Mouse (Mus musculus) heart, postnatal 0 days (tissue): ENCODE data around the gene S100a6.

Experiments
- CTCF ChIP-seq: IDR thresholded peaks from 2 replicates; pipeline ENCODE4 v1.5.1; 2016; ENCODE audit warnings: antibody characterized with exemption, control low read depth, low read depth
- EP300 ChIP-seq: IDR thresholded peaks from 2 replicates; pipeline ENCODE4 v1.6.1; 2016; ENCODE audit warnings: antibody characterized with exemption, low read depth

DNA sequence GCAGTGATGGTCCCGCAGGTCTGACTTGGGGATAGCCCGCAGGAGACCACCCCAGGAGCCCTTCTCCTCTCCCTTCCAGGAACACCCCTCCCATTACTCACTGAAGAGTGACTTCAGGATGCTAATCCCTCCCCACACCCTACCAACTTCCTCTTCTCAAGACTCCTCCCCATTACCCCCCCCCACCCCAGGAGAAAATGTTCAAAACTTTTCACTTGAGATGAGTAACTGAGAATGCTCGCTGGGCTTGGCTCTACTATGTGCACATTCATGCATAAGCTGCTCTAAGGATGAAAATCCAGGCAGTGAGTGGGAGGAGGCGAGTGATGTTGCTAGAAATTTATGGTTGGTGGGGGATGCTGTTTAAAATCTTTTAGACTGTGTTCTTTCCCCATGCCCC, 621 bp upstream of the S100a6 start:
- TF ChIP-seq CTCF (no peak), EP300 (no peak)
